Mouse (Mus musculus) right cerebral cortex, postnatal 25 days (tissue): ENCODE results near the gene Pou2f3.
A peak's percentile ranks its signal among the peaks of the same experiment; 100 is the strongest.

Experiments
- DNase-seq: peaks from one replicate; pipeline ENCODE4 v3.0.0; 2022

The Pou2f3 gene

DNA sequence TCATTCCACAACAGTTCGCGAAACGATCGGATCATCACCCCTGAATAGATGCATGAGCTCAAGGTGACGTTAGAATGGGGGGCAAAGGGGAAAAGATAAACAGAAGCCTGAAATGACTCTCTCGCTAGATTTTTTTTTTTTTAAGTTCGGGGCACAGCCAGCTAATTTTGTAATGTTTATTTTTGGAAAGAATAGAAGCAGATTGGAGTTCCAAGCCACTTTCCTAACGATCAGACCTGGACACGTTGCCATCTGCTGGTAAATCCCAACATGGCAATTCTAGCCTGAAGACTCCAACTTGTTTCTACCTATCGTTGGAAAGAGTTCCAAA, 103.0 kb downstream of the Pou2f3 start, which contains the start of gene Arhgef12:
Arhgef12 (minus strand) TSS at position 53 of the 331 bp plus-strand sequence.
- peak; percentile 52 for DNase-seq

DNA sequence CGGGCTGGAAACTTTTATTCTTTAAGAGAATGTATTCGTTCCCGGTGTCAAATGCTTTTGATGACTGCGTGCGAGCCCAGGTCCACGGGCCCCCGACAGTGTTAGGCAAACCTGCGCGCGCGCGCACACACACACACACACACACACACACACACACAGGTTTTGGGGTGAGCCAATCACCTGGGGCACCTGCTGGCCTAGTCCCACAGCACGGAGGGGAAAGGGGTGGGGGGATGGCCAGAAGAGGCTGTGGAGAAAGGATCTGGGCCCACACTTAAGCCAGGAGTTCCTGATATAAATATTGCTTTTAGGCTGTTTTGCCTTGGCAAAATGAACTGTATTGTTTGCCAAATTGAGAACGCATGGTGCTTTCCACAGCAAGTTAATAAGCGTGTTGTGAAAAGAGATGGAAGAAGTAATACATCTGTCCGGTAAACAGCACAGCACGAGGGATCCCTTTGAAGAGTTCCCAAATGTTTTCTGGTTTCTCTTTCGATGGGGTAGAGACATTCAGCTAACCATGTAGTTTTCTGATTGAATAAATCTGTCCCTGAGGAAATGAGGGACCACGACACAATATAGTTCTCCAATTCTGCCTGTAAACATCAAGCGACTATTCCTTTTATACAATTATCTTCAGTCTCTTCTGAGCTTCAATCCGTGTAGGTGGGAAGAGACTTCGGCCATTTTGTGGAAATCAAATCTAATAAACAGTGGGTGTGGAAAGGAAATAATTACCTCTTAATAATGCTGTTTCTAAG, 103.6 kb downstream of the Pou2f3 start:
- DNase-seq = no peak

- peak; percentile 89 for DNase-seq
Measured at GRCm38 (mm10) chr9:43105664-43106361, 104.4 kb downstream of the Pou2f3 start.

DNA sequence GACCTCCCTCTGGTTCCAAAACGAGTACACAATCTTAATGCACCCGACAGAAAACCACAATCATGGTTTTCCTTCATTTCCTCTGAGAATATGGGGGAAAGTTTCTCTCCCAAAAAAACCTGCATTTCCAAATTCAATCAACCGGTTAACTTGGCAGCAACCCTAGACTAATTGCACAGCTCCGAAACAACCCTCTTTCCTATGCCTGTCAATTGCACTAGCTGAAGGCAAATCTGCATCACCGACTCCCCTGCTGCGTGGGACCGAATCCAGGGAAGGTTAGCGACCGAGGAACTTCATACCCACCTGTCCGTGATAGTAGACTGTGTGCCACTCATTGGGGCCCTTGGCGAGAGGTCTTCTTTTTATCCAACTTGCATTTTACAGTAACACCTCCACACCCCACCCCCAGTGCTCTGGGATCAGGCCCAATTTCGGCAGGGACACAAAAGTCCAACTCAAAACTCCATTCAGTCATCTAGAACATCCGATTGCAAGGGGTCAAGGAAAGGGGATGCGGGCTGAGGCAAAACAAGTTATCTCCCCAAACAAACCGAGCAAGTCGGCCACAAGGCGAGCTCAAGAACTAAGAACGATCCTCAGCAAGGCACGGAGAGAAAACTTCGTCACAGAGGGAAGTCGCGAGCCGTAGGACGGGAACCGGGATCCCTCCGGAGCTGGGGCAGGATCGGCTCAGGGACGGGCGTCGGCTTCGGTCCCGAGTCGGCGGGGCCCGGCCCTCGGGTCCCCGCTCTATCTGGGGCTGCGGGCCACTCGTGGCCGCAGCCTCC, 105.1 kb downstream of the Pou2f3 start:
- DNase-seq = peak; percentile 23

DNA sequence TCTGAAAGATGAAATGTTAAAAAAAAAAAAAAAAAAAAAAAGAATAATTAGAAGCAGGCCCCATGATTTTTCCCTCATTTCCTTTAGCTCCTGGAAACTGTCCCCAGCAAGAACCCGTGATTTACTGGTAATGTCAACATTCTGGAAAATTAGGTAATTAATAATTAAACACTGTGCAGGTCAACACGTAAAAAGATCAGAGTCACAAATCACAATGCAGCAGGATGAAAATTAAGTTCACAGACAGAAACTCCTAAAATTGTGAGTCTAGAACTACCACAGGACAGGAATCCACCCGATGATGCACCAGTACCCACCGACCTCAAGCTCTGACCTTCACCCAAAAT, 105.7 kb downstream of the Pou2f3 start:
- no peak for DNase-seq

DNA sequence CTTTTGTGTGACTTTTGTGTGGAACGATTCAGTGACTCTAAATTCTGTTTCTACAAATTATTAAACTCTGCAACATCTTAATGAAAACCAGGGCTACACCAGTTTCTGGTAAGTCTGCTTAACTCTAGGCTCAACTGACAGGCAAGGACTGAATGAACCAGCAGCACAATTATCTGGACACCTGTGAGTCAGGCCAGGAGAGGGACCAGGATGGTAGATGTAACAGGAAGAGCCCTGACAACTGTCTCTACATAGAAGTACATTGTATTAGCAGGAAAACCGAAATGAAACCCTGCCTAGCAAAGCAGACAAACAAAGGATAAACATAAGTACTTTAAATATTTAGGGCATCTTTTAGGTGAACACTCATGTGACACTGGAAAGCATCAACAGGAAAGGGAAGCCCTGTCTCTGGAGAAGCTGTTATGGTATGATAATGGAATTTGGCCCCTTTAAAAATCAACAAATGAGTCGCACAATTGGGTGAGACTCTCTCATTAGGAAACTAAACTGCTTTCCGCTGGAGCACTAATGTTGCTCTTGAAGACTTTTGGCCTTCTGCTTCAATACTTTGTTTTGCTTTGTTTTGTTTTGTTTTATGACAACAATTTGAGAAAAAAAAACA, 106.4 kb downstream of the Pou2f3 start:
- no peak for DNase-seq

- no peak for DNase-seq
Measured at GRCm38 (mm10) chr9:43102931-43103330, 107.2 kb downstream of the Pou2f3 start.

- no peak for DNase-seq
Measured at GRCm38 (mm10) chr9:43101936-43102595, 108.1 kb downstream of the Pou2f3 start.

- DNase-seq = no peak
Measured at GRCm38 (mm10) chr9:43098922-43099321, 111.2 kb downstream of the Pou2f3 start.

DNA sequence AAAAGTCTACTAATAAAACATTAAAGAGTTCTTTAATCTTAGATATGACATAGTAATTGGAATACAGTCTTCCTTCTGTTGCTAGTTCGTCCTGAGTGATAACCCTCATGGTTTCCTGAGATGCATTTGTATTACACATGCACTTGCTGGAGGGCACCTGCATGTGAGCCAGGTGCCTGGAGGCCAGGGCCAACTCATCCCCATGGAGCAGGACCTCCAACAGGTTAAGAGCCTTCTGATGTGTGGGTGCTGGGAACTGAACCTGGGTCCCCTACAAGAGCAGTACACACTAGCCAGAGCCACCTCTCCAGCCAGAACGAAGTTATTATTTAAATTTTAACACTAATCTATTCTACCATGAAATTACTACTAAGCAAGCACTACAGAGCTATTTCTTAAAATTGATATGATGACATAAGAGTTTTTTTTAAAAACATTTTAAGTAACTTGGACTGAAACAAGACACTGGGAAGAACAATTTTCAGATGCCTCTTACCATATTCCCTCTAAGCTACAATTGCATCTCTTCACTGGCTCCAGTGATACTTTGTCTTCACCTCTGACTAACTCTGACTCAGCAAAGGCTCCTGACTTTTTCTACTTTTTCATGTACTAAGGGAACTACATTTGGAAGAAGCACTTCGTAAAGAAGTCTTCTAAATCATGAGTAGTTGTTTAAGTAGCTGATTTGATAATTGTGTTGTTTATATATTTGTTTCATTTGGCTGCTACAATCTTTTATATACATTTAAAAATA, 112.2 kb downstream of the Pou2f3 start:
- no peak for DNase-seq

GRCm38 (mm10) chr9:43096337-43096736, 113.8 kb downstream of the Pou2f3 start:
- no peak for DNase-seq

DNA sequence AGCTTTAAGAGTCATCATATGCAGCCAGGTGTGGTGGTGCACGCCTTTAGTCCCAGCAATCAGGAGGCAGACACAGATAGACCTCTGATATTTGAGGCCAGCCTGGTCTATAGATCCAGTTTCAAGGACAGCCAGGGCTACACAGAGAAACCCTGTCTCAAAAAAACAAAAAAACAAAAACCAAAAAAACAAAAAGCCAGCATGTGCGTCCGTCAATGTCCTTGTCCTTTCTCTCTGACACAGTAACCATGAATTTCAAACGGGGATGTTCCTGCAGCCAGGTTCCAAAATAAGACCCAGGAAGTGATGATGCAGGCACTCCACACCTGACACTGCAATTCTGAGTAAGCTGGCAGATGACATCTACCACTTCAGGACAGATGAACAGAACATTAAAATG, 115.3 kb downstream of the Pou2f3 start:
- DNase-seq = no peak

- no peak for DNase-seq
Measured at GRCm38 (mm10) chr9:43093803-43094202, 116.4 kb downstream of the Pou2f3 start.

DNA sequence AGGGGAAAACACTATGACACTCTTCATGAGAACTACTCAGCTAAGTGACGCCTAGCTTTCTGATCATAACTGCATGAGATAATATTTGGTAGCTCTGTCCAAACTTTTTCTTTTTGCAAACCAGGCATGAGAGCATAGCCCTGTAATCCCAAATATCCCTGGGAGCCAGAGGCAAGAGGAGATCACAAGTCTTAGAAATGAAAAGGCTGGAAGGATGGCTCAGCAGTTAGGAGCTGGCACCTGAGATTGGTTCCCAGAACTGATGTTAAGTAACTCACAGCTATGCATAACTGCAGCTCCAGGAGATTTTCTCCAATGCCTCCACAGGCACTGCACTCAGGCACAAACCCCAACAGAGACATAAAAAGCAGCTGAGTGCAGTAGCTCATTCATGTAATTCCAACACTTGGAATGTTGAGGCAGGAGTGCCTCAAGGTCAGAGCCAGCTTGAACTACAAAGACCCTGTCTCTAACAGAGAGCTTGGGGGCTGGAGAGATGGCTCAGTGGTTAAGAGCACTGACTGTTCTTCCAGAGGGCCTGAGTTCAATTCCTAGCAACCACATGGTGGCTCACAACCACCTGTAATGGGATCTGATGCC, 124.4 kb downstream of the Pou2f3 start:
- DNase-seq = no peak

DNA sequence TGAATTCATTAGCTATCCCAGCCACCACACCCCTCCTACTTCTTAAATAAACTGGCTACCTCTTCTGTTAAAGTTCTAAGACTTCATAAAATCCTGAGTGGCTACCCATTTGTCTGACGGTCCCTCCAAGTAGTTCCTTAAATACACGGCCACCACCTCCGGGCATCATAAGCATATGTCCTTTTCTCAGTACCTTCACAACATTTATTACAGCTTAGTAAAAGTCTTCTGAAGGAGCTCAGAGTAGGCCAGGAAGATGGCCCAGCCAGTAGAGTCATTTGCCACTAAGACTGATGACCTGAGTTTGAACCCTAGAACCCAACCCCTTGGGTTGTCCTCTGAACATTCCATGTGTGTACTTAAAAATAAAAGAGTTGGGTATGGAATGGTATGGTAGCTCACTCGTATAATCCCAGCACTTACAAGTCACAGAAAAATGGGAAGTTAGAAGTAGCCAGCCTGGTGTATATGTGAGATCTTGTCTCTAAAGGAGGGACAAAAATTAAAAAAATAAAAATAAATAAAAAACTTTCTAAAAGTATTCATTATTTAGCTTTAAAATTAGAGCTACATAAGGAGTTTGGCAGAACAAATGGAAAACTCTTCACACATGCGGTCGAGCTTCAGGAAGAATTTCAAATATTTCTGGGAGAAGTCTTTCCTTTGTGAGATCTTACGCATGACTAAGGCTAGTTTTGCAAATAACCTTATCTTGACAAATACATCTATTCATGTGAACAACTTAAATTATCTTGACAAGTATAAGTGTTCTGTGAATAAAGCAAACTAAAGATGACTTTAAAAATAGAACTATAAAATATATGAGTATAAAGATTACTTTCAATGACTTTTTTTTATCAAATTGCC, 125.4 kb downstream of the Pou2f3 start:
- DNase-seq = no peak

- DNase-seq = no peak
Measured at GRCm38 (mm10) chr9:43083441-43084055, 126.6 kb downstream of the Pou2f3 start.

GRCm38 (mm10) chr9:43078711-43079110, 131.5 kb downstream of the Pou2f3 start:
- DNase-seq = no peak

DNA sequence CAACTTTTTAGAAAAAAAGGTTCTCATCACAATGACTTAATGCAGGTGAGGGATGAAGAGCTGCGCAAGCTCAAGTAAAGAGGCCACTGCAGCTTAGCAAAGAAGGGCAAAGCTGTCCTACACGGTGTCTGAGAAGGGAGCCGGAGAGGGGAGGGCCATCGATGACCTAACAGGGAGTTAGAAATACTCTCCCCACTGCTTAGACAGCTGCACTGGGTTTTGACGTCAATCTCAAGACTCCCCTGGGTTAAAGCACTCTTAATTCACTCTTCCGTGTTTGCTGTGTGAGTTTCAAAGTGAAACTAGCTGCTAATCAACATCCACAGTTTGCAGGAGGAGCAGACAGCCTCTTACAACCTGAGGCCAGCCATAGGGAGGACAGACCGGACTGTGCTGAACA, 134.0 kb downstream of the Pou2f3 start:
- DNase-seq = no peak

GRCm38 (mm10) chr9:43074611-43075010, 135.6 kb downstream of the Pou2f3 start:
- DNase-seq = no peak
